Mouse (Mus musculus) heart, adult 2 months (tissue): ENCODE data around the gene Hk2.

ENCODE experiments used
- CTCF ChIP-seq: fragments of 200-600 bp; IDR thresholded peaks from 2 replicates; pipeline ENCODE4 v1.8.1; 2022; ENCODE audit warnings: antibody characterized with exemption, mild to moderate bottlenecking, moderate library complexity
- EP300 ChIP-seq: fragments of 200-500 bp; IDR thresholded peaks from 2 replicates; pipeline ENCODE4 v1.6.1; 2011; ENCODE audit warnings: low read depth, low read length, control low read depth; ENCODE audit not compliant: insufficient read depth
- POLR2A ChIP-seq: fragments of 200-500 bp; IDR thresholded peaks from 2 replicates; pipeline ENCODE4 v1.6.1; 2011; ENCODE audit warnings: mild to moderate bottlenecking, low read depth, low read length, control low read depth; ENCODE audit not compliant: insufficient read depth

DNA sequence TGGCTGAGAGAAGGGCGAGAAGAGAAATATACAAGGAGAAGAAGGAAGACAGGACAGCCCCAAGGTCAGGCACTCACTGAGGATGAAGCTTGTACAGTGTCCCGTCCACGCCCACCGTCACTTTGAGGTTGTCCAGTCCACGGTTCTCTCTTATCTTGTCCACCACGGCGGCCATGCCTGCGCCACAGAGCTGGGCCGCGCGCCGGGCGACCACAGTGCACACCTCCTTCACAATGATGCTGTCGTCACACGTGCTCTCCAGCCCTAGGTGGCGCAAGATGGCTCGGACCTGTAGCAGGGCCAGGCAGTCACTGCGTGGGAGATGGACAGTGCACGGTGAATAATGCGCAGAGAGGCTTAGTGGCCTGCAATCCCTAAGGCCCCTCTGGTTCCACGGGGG lies 45.6 kb downstream of the Hk2 start:
- TF ChIP-seq EP300 (no peak), POLR2A (no peak), CTCF (no peak)
